Mouse (Mus musculus) lung, postnatal 14 days (tissue): ENCODE results near the gene Rpl10l.

Source experiments
- DNase-seq: peaks from one replicate; pipeline ENCODE4 v3.0.0; 2021

The Rpl10l gene

GRCm38 (mm10) chr12:66283991-66284622 is at the start of gene Rpl10l:
Gene Rpl10l (minus strand): TSS chr12:66284401.
- DNase-seq: no peak

GRCm38 (mm10) chr12:66275890-66276289 is 8.3 kb downstream of the Rpl10l start:
- DNase-seq: no peak

- DNase-seq: no peak
Measured at GRCm38 (mm10) chr12:66245461-66246099, 38.6 kb downstream of the Rpl10l start.

- DNase-seq: no peak
Measured at GRCm38 (mm10) chr12:66234158-66234557, 50.0 kb downstream of the Rpl10l start.
